Mouse (Mus musculus): ENCODE results near the gene Etv1.

DNA sequence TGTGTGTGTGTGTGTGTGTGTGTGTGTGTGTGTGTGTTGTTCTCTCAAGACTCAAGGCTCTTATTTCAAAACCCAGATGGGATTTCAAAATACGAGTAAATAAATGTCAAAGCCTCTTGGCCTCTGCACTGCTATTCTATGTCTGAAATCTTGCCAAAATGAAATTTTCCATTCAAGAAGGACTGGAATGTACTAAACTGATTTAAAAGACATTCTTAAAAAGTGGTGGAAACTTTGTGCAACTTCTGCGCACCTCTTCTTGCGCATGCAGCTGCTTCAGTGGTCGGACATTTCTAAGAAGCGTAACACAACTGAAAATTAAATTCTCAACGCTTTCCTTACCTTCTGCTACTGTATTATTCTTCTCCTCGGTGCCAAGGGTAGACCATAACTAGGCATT, 1.9 kb upstream of the Etv1 start:
- no peak for TF ChIP-seq CTCF (IDR thresholded peaks at IDR 0.05; ENCODE audit: control insufficient read depth, insufficient read depth, insufficient read length)
- TF ChIP-seq MYOG (IDR thresholded peaks at IDR 0.05; ENCODE audit: control insufficient read depth, extremely low read depth, insufficient read length), result no peak
- TF ChIP-seq MAX (IDR thresholded peaks at IDR 0.05), result no peak
